Mouse (Mus musculus) left cerebral cortex, adult 9 months (tissue): ENCODE measurements around the gene Poc1a.
A peak's percentile ranks its signal among the peaks of the same experiment; 100 is the strongest.

Experiments
- DNase-seq, 2 experiments: peaks; one replicate each; pipeline ENCODE4 v3.0.0; 2022; ENCODE audit warnings: low spot score in 2 of 2

Poc1a gene

DNA sequence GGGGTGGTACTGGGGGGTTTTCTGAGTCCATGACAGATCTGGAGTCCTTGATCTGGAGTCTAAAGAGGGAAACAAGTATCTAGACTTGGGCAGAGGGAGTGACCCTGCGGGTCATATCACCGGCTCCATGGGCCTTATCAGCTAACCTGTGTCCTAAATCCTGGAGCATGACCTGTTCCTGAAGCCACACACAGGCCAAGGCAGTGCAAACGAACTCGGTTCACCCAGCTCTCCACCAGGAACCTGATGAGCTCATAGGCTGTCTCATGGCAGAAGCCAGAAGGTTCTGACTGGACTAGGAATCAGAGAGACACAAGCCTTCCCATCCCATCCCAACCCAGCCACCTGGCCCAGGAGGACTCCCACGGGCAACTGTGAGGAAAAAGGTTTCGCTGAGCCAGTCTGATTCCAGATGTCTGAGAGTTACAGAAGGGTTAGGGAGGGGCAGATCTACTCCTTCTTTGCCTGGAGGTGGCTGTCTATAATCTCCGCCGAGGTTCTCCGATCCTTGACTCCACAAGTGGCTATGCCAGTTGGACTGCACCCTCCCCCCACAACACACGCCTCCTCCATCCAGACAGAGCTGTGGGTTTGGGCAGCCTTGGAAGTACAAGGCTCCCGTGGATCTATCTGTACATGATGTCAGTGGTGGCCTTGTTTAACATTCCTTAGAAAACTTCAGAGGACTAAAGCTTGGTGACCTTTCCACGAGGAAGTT lies 15.3 kb upstream of the Poc1a start:
- no peak for DNase-seq

- no peak for DNase-seq
These were observed 13.8 kb upstream of the Poc1a start for GRCm38 (mm10) chr9:106266936-106267657.

DNA sequence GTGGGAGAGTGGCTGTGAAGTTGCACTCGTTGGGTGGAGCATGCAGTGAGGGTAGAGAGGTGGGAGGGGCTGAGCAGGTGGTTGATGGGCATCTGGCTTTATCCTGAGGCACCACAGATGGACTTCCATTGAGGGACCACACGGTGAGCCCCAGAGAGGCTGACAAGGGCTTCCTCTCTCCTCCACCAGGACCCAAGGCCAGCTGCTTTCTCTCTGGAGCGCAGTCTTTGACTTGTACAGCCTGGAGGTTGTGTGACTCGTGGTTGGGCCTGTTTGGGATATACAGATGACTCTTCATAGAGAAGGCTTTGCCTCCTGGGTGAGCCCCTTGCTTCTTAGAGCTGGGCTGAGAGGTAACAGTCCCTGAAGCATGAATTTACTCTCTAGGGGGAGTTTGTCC lies 12.4 kb upstream of the Poc1a start:
- DNase-seq: no peak

DNA sequence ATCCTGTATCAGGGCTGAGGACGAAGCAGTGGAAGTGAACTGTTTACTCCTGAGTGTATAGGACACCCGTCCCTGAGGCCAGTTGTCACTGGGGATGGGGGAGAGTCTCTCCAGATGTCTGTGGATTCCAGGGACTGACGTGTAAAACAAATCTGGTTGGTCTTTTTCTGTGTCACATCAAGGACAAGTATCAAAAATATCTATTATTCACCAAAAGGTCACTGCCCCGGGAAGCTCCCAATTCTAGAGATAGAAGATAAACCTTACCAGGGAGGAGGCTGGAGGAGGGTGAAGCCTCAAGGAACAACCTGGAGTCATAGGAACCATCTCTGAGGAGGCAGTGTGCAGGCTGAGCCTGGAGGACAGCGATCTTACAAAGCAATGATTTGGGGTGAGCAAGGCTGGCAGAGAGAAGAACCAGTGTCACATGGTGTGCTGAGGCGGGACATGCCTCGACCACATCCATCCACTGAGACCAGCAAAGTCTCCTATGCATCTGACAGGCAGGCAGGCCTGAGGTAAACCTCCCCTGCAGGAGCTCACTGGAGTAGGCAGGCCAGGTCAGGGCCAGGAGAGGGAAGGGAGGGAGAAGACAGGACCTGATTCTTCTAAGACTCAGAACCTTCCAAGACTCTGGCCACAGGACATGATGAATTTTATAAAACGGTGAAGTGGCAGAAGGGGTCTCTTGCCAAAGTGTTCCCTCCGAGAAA lies 11.6 kb upstream of the Poc1a start:
- DNase-seq: no peak

DNA sequence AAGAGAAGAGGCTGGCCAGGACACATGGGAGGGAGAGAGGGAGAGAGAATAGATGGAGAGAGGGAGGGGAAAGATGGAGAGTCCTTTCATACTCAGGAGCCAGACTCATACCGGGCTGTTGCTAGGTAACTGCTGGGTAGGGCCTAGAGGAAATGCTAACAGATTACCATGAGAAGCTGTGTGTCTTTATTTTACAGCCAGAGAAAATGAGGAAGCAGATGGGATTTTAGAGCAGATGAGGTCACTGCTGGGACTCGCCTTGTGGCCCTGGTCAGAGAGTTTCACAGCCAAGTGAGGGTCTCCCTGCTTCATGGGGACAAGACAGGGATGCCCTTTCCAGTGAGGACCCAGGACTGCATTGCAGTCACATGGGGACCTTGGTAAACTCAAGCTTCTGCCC lies 11.0 kb upstream of the Poc1a start:
- DNase-seq: no peak

- DNase-seq: no peak
These were observed 10.2 kb upstream of the Poc1a start for GRCm38 (mm10) chr9:106270656-106271055.

- DNase-seq: no peak
These were observed 8.6 kb upstream of the Poc1a start for GRCm38 (mm10) chr9:106272288-106272687.

DNA sequence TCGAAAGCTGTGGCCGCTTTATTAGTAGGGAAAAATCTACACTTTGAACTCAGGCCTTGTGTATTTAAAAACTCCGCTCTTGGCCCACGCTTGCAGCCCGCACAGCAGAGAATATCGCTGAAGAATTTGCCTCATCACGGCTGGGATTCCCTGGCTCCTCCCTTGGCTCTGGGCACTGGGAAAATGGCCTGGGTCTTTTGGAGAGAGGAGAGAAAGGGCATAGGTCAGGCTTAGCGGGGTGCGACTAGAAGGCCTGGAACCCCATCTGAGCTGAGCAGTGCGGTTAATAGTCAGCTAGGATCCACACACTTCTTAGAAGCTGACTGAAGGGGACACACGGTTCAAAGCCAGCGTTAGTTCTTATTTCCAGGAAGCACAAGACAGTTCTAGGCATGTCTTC lies 7.6 kb upstream of the Poc1a start:
- no peak for DNase-seq

- DNase-seq: no peak
These were observed 7.1 kb upstream of the Poc1a start for GRCm38 (mm10) chr9:106273791-106274190.

DNA sequence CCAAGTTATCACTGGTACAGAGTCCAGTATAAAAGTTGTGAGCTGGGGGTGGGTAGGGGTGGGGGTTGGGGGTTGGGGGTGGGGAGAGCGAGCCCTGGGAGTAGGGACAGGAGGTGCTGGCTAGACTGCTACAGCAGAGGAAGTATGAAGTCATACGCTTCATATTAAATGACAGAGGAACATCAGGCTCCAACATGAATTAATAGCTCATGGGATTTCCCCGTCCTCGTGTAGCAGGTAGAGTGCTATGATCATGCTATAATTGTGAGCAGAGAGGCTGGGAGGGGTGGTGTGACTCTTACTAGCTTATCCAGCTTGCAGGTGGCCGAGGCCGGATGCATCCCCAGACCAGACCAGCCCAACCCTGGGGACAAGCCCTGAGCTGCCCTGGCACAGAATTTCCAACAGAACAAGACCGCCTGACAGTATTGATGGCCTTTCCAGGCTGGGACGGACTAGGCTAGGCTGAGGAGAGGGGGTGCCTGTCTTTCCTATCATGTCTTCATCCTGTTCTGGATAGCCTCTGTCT lies 6.1 kb upstream of the Poc1a start:
- no peak for DNase-seq

GRCm38 (mm10) chr9:106275806-106276205 lies 5.1 kb upstream of the Poc1a start:
- DNase-seq: no peak

DNA sequence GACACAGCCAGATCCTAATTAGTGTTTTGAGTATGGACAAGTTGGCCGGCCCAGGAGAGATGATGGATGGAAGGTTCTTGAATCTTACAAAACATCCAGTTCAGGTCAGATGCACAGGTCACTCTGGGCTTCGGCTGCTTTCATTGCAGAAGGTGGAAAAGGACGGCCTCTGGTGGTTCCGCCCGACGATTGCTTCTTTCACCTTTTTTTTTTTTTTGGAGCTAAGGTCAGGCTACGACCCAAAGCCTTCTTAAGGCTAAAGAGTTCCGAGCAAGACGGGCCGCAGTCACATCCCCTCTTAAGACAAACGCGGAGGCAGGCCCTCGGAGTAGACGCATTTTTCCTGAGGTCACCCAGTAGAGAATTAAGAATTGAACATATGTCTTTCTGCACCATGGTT lies 475 bp upstream of the Poc1a start:
- peak in 1 of 2 experiments; percentile 42 for DNase-seq

DNA sequence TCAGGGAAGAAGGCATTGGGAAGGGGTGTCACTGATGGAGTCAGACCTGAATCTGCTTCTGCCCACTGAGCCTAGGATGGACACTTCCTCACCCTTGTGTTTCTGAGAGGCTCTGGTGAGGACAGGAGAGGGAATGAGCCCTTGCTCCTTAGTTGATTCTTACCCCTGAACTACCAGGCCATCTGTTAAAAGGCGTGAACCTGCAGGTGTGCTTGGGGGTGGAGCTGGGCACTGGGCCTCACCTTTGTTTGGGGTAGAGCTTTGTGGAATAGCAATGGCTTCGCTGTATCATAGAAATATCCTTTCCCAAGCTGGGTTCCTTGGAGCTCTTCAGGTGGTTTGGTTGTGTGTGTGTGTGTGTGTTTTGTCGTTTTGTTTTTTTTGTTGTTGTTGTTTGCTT lies 1.2 kb downstream of the Poc1a start:
- no peak for DNase-seq

DNA sequence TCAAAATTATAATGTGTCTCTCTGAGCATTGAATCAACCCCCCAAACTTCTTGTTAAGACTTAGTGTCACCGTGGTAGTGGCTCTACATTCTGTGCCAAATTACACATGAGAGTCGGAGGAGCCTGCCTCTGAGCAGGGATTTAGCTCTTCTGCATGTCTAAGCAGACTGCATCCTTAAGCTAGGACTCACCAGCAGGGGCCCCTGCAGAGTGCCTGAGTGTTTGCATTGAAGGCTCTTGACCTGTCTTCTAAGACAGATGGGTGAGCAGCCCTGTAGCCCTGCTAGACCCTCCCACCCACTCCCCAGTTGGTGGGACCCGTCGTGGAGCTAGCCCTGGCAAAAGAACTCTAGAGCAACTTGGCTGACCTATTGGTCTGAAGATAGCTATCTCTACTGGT lies 6.3 kb downstream of the Poc1a start:
- DNase-seq: no peak

GRCm38 (mm10) chr9:106288864-106289263 lies 8.0 kb downstream of the Poc1a start:
- DNase-seq: peak in 1 of 2 experiments; percentile 92

DNA sequence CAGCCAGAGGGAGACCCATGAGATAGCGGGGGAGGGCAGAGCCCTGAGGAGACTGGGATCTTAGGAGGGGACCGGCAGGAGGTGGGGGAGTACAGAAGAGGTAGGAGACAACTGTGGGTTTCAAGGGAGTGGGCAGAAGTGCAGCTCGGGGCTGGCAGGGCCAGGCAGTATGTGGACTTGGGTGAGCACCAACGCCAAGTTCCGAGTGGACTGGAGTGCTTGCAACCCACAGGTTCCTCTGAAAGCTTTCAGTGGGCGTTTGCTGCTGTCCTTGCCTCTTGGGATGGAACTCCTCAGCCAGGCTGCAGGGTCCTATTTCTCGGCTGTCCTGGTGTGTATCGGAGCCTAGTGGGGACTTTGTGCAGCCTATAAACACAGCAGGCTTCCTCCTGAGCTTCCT lies 9.0 kb downstream of the Poc1a start:
- peak in 1 of 2 experiments; percentile 48 for DNase-seq

DNA sequence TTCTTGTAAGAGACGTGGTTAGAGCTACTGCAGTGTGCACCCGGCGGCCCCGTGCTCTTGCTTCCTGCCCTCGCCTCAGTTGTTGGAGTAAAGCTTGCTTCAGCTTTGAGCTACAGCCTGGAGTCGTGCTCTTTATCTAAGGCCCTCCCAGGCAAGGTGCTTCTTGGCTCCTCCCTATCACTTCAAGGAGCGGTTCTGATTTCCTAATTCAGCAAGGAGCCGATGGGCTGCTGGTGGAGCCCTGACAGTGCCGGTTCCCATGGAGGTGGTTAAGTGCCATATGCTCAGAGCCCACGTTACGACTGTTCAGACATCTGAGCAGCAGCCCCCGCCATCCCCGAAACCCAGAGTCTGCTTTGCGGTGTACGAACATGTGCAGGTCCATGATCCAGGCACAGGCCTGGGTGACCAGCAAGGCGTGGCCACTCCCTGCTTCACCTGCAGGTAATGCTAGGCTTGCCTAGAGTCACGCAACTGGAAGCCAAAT lies 9.8 kb downstream of the Poc1a start:
- peak; percentile 74 to 87 for DNase-seq

DNA sequence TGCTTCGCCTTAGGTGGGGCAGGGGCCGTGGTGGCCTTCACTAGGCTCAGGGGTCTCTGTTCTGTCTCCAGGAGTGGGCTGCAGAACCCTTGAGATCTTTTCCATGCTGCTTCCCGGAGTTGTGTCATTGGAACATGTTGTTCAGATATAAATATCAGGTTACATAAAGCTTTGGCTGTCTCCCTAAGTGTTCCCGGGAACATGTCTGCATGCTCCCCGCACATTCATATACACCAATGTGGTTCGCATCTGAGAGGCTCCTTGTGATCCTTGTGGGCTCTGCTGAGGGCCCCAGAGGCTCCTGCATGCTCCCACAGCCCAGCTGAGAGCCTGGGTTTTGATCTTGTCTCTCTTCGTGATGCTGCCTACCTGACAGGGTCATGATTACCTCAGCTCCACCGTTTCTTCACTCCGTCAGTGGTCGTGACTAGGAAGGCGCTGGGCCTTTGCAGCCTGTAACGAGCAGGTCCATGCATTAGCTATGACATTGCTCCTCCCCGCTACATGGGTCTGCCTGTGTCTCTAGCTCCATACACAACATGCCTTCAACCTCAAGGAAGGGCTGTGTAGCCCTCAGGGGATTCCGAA lies 12.8 kb downstream of the Poc1a start:
- peak in 1 of 2 experiments; percentile 72 for DNase-seq

GRCm38 (mm10) chr9:106296637-106297174 lies 15.8 kb downstream of the Poc1a start:
- no peak for DNase-seq

DNA sequence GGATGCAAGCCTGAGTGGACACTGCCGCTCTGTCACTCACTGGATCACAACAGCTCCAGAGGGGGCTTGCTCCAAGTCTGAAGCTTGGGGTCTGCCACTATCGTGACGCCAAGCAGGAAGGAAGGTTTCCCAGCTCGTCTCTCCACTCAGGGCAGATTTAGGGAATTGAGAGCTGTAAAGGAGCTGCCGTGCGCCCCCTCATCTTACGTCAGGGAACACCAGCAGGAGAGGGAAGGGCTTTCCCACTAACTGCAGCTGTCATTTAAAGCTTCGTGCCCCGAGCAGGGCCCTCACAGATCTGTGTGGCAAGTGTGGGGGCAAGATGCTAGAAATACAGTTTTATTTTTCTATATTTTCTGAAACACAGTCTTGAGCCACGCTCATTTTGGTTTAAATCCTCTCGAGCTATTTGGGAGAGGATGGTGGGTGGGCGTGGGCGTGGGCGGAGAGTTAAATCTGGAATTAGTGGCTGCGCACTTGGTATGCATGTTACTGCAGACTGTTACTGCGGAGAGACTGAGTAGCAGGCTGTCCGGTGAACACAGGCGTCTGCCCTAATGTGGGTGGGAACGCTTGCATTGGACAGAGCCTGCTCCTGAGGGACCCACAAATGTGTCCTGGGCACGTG lies 19.4 kb downstream of the Poc1a start:
- DNase-seq: peak; percentile 86 to 94

GRCm38 (mm10) chr9:106300949-106301348 lies 20.1 kb downstream of the Poc1a start:
- DNase-seq: no peak
